Comparison of ENCODE assay signal across 33 mouse cellular contexts in the genomic region with DNA sequence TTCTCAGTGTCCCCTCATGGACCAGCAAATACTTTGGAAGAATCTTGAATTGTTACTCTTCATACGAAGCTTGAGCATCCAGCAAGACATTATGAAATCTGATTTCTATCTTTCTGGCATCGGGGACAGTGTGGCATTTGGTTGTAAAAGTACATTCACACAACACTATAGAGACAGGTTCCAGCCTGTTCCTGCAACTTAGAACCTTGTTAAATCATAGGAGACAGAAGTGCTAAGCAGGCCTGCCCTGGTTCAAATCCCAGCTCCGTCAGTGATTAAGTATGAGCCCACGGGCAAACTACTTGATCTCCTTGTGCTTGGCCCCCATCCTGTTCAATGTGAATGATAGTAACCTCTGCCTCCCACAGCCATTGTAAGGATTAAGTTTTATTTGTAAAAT. TPM values are rescaled to one million over a fixed set of nuclear protein-coding genes. Genes with fewer than 3 reads are reported as not detected.
"Had no signal": no experiment of that assay in that cellular context is flagged by ENCODE, and none has a peak within 500 bp of the region (broad histone marks: within the 10 kb centered on the region; RNA-seq: fewer than 3 reads in every experiment).

No protein-coding gene starts in this region.

- H3K4me2 ChIP-seq: limb, embryonic 12.5 days; limb, embryonic 13.5 days; limb, embryonic 15.5 days; liver, embryonic 11.5 days; liver, embryonic 12.5 days; liver, embryonic 13.5 days; liver, embryonic 15.5 days; lung, embryonic 14.5 days; lung, embryonic 15.5 days; midbrain, embryonic 11.5 days; midbrain, embryonic 12.5 days; midbrain, embryonic 13.5 days; midbrain, embryonic 15.5 days; neural tube, embryonic 12.5 days had no signal

- H3K9me3 ChIP-seq: limb, embryonic 10.5 days; limb, embryonic 12.5 days; limb, embryonic 13.5 days; limb, embryonic 15.5 days; liver, embryonic 12.5 days; liver, embryonic 13.5 days; liver, embryonic 15.5 days; lung, embryonic 15.5 days; megakaryocyte, embryonic 14.5 days; midbrain, embryonic 10.5 days; midbrain, embryonic 12.5 days; midbrain, embryonic 13.5 days; midbrain, embryonic 15.5 days; neural tube, embryonic 12.5 days had no signal

- H3K9ac ChIP-seq: limb, embryonic 12.5 days; limb, embryonic 13.5 days; limb, embryonic 15.5 days; liver, embryonic 12.5 days; liver, embryonic 13.5 days; liver, embryonic 14.5 days; liver, embryonic 15.5 days; liver, postnatal 0 days; lung, embryonic 14.5 days; lung, embryonic 15.5 days; midbrain, embryonic 12.5 days; midbrain, embryonic 13.5 days; midbrain, embryonic 15.5 days; neural tube, embryonic 12.5 days had no signal

- H3K27ac ChIP-seq: limb, embryonic 10.5 days; limb, embryonic 12.5 days; limb, embryonic 13.5 days; limb, embryonic 15.5 days; liver, embryonic 12.5 days; liver, embryonic 13.5 days; liver, embryonic 14.5 days; liver, embryonic 15.5 days; lung, embryonic 15.5 days; macrophage; midbrain, embryonic 10.5 days; midbrain, embryonic 12.5 days; midbrain, embryonic 13.5 days; midbrain, embryonic 15.5 days; neural tube, embryonic 12.5 days had no signal

- H3K27me3 ChIP-seq: limb, embryonic 12.5 days; limb, embryonic 13.5 days; limb, embryonic 15.5 days; liver, embryonic 12.5 days; liver, embryonic 13.5 days; liver, embryonic 15.5 days; lung, embryonic 15.5 days; midbrain, embryonic 12.5 days; midbrain, embryonic 13.5 days; midbrain, embryonic 15.5 days; neural tube, embryonic 12.5 days had no signal

- H3K4me1 ChIP-seq: limb, embryonic 12.5 days; limb, embryonic 13.5 days; liver, embryonic 12.5 days; liver, embryonic 13.5 days; liver, embryonic 15.5 days; lung, embryonic 15.5 days; midbrain, embryonic 13.5 days; midbrain, embryonic 15.5 days; neural tube, embryonic 12.5 days had no signal

- H3K4me3 ChIP-seq: limb, embryonic 10.5 days; limb, embryonic 12.5 days; limb, embryonic 13.5 days; limb, embryonic 15.5 days; liver, embryonic 12.5 days; liver, embryonic 13.5 days; liver, embryonic 15.5 days; lung, embryonic 15.5 days; megakaryocyte, embryonic 14.5 days; midbrain, embryonic 10.5 days; midbrain, embryonic 12.5 days; midbrain, embryonic 13.5 days; midbrain, embryonic 15.5 days; myocyte; neural tube, embryonic 12.5 days had no signal

- H3K36me3 ChIP-seq: limb, embryonic 10.5 days; limb, embryonic 12.5 days; limb, embryonic 13.5 days; limb, embryonic 15.5 days; liver, embryonic 12.5 days; liver, embryonic 13.5 days; liver, embryonic 15.5 days; lung, embryonic 15.5 days; midbrain, embryonic 10.5 days; midbrain, embryonic 12.5 days; midbrain, embryonic 13.5 days; midbrain, embryonic 15.5 days; neural tube, embryonic 12.5 days had no signal

- ATAC-seq: liver, embryonic 12.5 days; liver, postnatal 0 days; lung, postnatal 0 days; midbrain, embryonic 13.5 days; midbrain, embryonic 15.5 days; midbrain, embryonic 16.5 days had no signal

- DNase-seq: left cerebral cortex, postnatal 4 days; liver; liver, embryonic 13.5 days; liver, postnatal 0 days; lung, adult 18-20 months; lung, adult 2 months; lung, embryonic 14.5 days; lung, postnatal 10 days; lung, postnatal 14 days; lung, postnatal 36 days; lung, postnatal 4 days; midbrain, embryonic 14.5 days had no signal

RNA-seq across cellular contexts. Expression of gene Pparg, which starts 41.1 kb away (rescaled TPM):
- total RNA-seq: megakaryocyte-erythroid progenitor cell, adult 5-6 weeks had no signal
